ENCODE assay signal across 8 mouse cellular contexts in the genomic region with DNA sequence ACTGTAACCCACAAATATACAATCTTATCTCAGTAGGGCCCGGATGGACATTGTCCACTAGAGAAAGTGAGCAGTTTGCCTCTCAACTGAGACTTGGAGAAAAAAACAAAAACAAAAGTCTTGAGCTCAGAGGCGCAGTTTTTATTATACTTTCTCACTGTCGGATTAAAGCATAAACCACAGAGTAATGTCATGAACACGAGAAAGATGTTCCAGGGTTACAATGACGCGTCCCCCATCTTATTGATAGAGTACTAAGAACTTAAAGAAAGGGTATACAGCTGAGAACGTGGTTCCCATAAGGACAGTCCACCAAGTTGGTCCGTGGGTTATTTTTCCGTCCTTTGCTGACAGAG. TPM values are rescaled to one million over a fixed set of nuclear protein-coding genes. Genes with fewer than 3 reads are reported as not detected.
DNase-seq lines count a peak whose midpoint lies in the region; ATAC-seq and TF ChIP-seq lines count a peak whose summit lies in the region.

No protein-coding gene starts in this region.

- H3K4me2 ChIP-seq in intestine, embryonic 14.5 days (ENCODE audit: low read length) = peak overlapping the region; percentile 76
- H3K4me2 ChIP-seq in neural tube, embryonic 13.5 days = peak overlapping the region; percentile 80

- peak overlapping the region; percentile 99 for H3K9ac ChIP-seq in liver, adult 2 months (ENCODE audit: low read depth, low read length)
- H3K9ac ChIP-seq in intestine, embryonic 14.5 days (ENCODE audit: low read length) = peak overlapping the region; percentile 79
- H3K9ac ChIP-seq in neural tube, embryonic 13.5 days = peak overlapping the region; percentile 89

- 2% methylated on average over 9 of the region's 9 CpGs for WGBS in liver, adult 2 months
- 1% methylated on average over 9 of the region's 9 CpGs for WGBS in intestine, embryonic 14.5 days
- WGBS in neural tube, embryonic 13.5 days = 2% methylated on average over 9 of the region's 9 CpGs

- no peak for DNase-seq in liver, adult 2 months (ENCODE audit: extremely low read depth, low read depth, low spot score)
- DNase-seq in liver = no peak
- DNase-seq in intestine, embryonic 14.5 days (ENCODE audit: low spot score) = no peak
- no peak for DNase-seq in ovary, adult 18-20 months (ENCODE audit: low spot score)
- DNase-seq in gastrocnemius, adult 18-20 months (ENCODE audit: low spot score) = no peak
- DNase-seq in left cerebral cortex, postnatal 4 days = no peak

- intact Hi-C loops in left cerebral cortex, postnatal 4 days (cut with DNase I) = no loop called here

- peak overlapping the region; percentile 94 for H3K27ac ChIP-seq in liver, adult 2 months (replicated peaks; ENCODE audit: insufficient read depth, low read depth, low read length)
- H3K27ac ChIP-seq in cortical plate, adult 2 months (ENCODE audit: insufficient read depth, low read length) = peak overlapping the region; percentile 100; the same call in 1 of the 2 replicates
- no peak overlapping the region for H3K27ac ChIP-seq in intestine, embryonic 14.5 days (ENCODE audit: low read depth)
- peak overlapping the region; percentile 100 for H3K27ac ChIP-seq in neural tube, embryonic 13.5 days (replicated peaks)

- H3K79me2 ChIP-seq in liver, adult 2 months (ENCODE audit: control insufficient read depth, insufficient read depth, low read length) = peaks cover 28% of the 10 kb centered on the region

- H3K36me3 ChIP-seq in liver, adult 2 months (ENCODE audit: control insufficient read depth, insufficient read depth, low read length) = no peaks in the 10 kb centered on the region
- no peaks in the 10 kb centered on the region for H3K36me3 ChIP-seq in intestine, embryonic 14.5 days (ENCODE audit: control insufficient read depth, insufficient read depth, low read length)
- no peaks in the 10 kb centered on the region for H3K36me3 ChIP-seq in neural tube, embryonic 13.5 days

- peaks cover 4% of the 10 kb centered on the region; the same call in 1 of the 2 replicates for H3K9me3 ChIP-seq in intestine, embryonic 14.5 days (ENCODE audit: control insufficient read depth, low read length)
- H3K9me3 ChIP-seq in neural tube, embryonic 13.5 days = no peaks in the 10 kb centered on the region

- TF ChIP-seq POLR2A in liver, adult 2 months (IDR thresholded peaks at IDR 0.05; ENCODE audit: extremely low read depth, insufficient read depth, low read length) = no peak
- no peak for TF ChIP-seq POLR2A in cortical plate, adult 2 months (IDR thresholded peaks at IDR 0.05; ENCODE audit: extremely low read depth, insufficient read depth, low read length)

- H3K4me3 ChIP-seq in liver, adult 2 months (ENCODE audit: insufficient read depth, low read depth, low read length) = peak overlapping the region; percentile 90
- H3K4me3 ChIP-seq in cortical plate, adult 2 months (ENCODE audit: insufficient read depth, low read length) = peak overlapping the region; percentile 91
- peak overlapping the region; percentile 78 for H3K4me3 ChIP-seq in intestine, embryonic 14.5 days (ENCODE audit: low read depth, low read length)
- peak overlapping the region; percentile 87 for H3K4me3 ChIP-seq in neural tube, embryonic 13.5 days

- TF ChIP-seq CTCF in liver, adult 2 months (IDR thresholded peaks at IDR 0.05; ENCODE audit: low read depth, low read length) = no peak
- TF ChIP-seq CTCF in cortical plate, adult 2 months (IDR thresholded peaks at IDR 0.05; ENCODE audit: extremely low read depth, insufficient read depth, low read length) = no peak

- H3K4me1 ChIP-seq in liver, adult 2 months (ENCODE audit: control insufficient read depth, insufficient read depth, low read length) = peaks cover 6% of the 10 kb centered on the region; the same call in 1 of the 2 replicates
- peaks cover 1% of the 10 kb centered on the region; the same call in 1 of the 2 replicates for H3K4me1 ChIP-seq in cortical plate, adult 2 months (ENCODE audit: control insufficient read depth, insufficient read depth, low read length)
- peaks cover 4% of the 10 kb centered on the region for H3K4me1 ChIP-seq in intestine, embryonic 14.5 days (replicated peaks; ENCODE audit: control insufficient read depth, insufficient read depth, low read length)
- peaks cover 22% of the 10 kb centered on the region for H3K4me1 ChIP-seq in neural tube, embryonic 13.5 days (replicated peaks)

- no peak for ATAC-seq in intestine, embryonic 14.5 days (replicated peaks; ENCODE audit: low FRiP score, low TSS enrichment, low read depth)
- ATAC-seq in neural tube, embryonic 13.5 days (ENCODE audit: low read depth) = no peak

- no peaks in the 10 kb centered on the region for H3K27me3 ChIP-seq in liver, adult 2 months (ENCODE audit: control insufficient read depth, insufficient read depth, low read length)
- no peaks in the 10 kb centered on the region for H3K27me3 ChIP-seq in intestine, embryonic 14.5 days (replicated peaks; ENCODE audit: control insufficient read depth, insufficient read depth, low read length)
- no peaks in the 10 kb centered on the region for H3K27me3 ChIP-seq in neural tube, embryonic 13.5 days

RNA-seq across cellular contexts. Expression of gene Elf2, which starts 1.1 kb away (rescaled TPM):
- total RNA-seq in liver, adult 2 months (2014; rRNA removed) = 22.1 and 23.8 TPM in 2 replicates
- polyA plus RNA-seq in liver, adult 2 months (2012; rRNA removed) = 13.8 and 14.0 TPM in 2 replicates
- polyA plus RNA-seq in cortical plate, adult 2 months (2012; rRNA removed) = 25.9 and 26.8 TPM in 2 replicates
- polyA plus RNA-seq in intestine, embryonic 14.5 days (2014; fragmentation: Nextera tagmentation; extraction: Ambion mirVana) = 57.4 and 65.1 TPM in 2 replicates
- 39.1 and 46.4 TPM in 2 replicates for polyA plus RNA-seq in neural tube, embryonic 13.5 days (2015; fragmentation: Nextera tagmentation; extraction: Ambion mirVana)
- 10 to 100 TPM; 38.5 to 43.6 TPM for total RNA-seq in gastrocnemius, adult 18-20 months (2021)
- 10 to 100 TPM; 37.1 to 42.6 TPM for total RNA-seq in left cerebral cortex, postnatal 4 days (2021)

RNA-seq across cellular contexts. Expression of gene Mgarp, which starts 57.2 kb away (rescaled TPM):
- 2.8 TPM in 1 of 2 replicates, not detected in the other for total RNA-seq in liver, adult 2 months (2014; rRNA removed)
- polyA plus RNA-seq in liver, adult 2 months (2012; rRNA removed) = 0.10 TPM in 1 of 2 replicates, not detected in the other
- polyA plus RNA-seq in cortical plate, adult 2 months (2012; rRNA removed) = 0.08 TPM in 1 of 2 replicates, not detected in the other
- polyA plus RNA-seq in intestine, embryonic 14.5 days (2014; fragmentation: Nextera tagmentation; extraction: Ambion mirVana) = 4.6 and 4.8 TPM in 2 replicates
- 0.28 and 1.7 TPM in 2 replicates for polyA plus RNA-seq in neural tube, embryonic 13.5 days (2015; fragmentation: Nextera tagmentation; extraction: Ambion mirVana)
- total RNA-seq in gastrocnemius, adult 18-20 months (2021) = under 1 TPM in 1 of 2 experiments, not detected in 1; 0.25 TPM
- not detected for total RNA-seq in left cerebral cortex, postnatal 4 days (2021)
